Mouse (Mus musculus) c-Kit-positive CD71-positive TER-119-negative erythroid progenitor cells, embryonic 14.5 days (primary cell): ENCODE measurements around the gene Bri3.
"Not testable (repeated sequence)": the region's sequence is repeated elsewhere in the genome, so short reads cannot be mapped to it uniquely, and the experiment has no call there.

Experiments
- DNase-seq: peaks from one replicate; pipeline ENCODE4 v3.0.0-alpha.2; 2013; ENCODE audit warnings: low read depth

The Bri3 gene

DNA sequence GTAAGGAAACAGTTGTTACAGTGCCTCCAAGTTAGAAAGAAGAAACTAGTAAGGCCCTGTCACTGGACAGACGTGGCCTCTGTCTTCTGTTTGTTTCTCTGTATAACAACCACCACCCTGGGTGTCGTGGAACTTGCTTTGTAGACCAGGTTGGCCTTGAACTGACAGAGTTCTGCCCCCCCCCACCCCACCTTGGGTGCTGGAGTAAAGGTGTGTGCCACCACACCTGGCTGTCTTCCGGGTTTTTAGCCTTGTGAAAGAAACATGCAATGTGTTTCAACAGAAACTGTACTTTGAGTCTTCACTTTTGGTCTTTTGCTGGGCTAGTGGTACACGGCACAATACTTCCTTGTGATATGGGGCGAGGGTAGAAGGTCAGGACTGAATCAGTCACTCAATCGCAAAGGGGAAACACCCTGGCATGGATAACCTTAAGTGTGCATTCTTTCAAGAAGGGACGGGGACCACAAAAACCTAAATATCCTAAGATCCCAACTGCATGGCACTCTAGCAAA is 51.9 kb downstream of the Bri3 start:
- no peak for DNase-seq

- DNase-seq, result no peak
Measured at GRCm38 (mm10) chr5:144303071-144303470, 58.8 kb downstream of the Bri3 start.

DNA sequence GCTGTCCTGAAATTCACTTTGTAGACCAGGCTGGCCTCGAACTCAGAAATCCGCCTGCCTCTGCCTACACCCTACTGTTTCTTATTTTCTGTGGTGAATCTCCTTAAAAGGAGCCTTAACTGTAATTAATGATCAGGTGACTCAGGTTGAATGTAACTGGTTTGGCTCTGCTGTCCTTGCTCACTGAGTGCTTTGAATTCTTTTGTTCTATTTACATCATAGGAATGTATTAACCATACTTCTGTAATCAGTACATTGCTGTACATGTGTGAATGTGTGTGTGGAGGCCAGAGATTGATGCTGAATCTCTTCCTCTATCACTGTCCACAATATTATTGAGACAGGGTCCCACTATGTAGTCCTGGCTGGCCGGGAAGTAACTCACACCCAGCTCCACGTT is 64.7 kb downstream of the Bri3 start:
- no peak for DNase-seq

- DNase-seq, result no peak
Measured at GRCm38 (mm10) chr5:144312183-144312582, 67.9 kb downstream of the Bri3 start.

DNA sequence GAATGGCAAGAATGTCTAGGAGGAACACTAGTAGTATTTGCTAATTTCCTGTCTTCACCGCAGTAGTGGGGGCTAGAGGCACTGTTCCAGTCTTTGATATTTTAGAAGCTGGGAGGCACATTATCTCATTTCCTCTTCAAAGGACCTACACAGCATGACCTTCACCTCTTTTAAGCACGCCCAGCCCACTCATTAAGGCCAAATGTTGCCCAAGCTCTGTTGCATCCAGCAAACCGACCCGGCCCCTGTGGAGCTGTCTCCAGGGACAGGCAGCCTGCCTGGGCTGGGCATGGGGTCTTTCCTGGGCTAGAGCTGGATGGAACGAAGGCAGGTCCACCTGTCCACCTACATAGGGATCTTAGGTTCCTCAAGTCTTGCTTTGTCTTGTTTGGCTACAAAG is 69.1 kb downstream of the Bri3 start:
- no peak for DNase-seq

GRCm38 (mm10) chr5:144314731-144315494 is 70.7 kb downstream of the Bri3 start:
- no peak for DNase-seq

- DNase-seq, result no peak
Measured at GRCm38 (mm10) chr5:144316442-144316841, 72.2 kb downstream of the Bri3 start.

DNA sequence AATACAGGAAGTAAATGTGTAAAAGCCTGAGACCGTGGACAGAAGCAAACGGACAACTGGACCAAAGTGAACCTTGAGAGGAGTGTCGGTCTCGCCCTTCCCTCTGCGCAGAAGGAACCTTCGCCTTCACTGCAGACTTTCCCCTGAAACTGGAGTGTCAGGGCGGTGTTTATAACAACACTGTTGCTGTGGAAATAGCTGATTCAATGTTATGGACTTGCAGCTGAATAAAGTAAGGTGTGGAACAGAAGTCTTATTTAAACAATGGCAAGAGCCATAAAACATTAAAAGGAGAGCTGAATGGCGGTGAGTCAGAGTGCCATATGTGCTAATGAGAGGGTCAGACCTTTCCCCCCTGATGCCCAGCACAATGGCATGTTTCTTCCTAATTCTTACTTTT is 73.2 kb downstream of the Bri3 start:
- no peak for DNase-seq

GRCm38 (mm10) chr5:144318286-144318685 is 74.0 kb downstream of the Bri3 start:
- DNase-seq, result no peak

GRCm38 (mm10) chr5:144321681-144322080 is 77.4 kb downstream of the Bri3 start:
- no peak for DNase-seq

DNA sequence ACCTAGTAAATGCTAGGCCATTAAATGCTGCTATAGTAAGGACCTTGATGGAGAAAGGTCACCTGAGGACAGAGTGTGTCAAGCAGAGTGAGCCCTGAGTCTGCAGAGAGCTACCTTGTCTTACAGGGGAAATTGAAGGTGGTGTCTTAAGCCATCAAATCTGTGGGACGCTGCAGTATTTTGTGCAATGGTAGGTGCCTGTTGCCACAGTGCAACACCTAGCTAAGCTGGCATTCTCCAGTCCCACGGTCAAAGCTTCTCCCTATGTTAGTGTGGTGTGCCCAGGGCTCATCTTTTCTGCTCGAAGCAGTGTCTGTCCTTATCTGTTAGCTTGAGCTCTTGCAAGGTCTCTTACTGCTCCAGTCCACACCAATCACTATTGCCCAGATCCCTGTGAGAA is 78.5 kb downstream of the Bri3 start:
- no peak for DNase-seq

DNA sequence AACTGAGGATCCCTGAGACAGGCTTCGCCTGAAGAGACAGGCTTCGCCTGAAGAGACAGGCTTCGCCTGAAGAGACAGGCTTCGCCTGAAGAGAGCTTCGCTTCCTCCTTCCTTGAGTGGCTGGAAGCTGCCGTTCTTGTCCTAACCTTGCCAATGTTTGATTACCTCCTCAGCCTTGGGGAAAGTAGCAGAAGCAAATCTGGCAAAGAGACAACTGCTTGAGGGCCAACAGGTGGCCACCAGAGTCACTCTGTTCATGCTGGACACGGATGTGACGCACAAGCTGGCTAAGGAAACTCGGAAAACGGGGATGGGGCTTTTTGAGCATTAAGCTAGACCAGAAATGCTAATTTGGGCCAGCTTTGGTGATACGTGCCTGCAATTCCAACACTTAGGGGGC is 89.8 kb downstream of the Bri3 start:
- no peak for DNase-seq

- DNase-seq, result not testable (repeated sequence)
Measured at GRCm38 (mm10) chr5:144335357-144335756, 91.1 kb downstream of the Bri3 start.

DNA sequence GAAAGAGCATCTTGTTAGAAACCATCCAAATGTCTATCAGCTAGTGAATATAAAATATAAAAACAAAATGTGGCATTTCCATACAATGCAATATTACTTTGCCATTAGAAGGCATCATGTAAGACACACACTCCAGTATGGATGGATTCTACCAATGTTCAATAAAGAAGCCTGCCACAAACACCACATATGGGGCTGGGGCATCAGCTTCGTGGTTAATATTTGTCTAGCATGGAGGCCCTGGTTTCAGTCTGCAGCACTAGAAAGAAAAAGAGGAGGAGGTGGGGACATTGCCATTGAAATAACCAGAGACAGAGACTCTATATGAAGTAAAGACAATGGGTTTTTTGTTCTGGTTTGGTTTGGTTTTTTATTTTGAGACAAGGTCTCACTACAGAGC is 94.5 kb downstream of the Bri3 start:
- no peak for DNase-seq

- no peak for DNase-seq
Measured at GRCm38 (mm10) chr5:144341085-144341484, 96.8 kb downstream of the Bri3 start.

DNA sequence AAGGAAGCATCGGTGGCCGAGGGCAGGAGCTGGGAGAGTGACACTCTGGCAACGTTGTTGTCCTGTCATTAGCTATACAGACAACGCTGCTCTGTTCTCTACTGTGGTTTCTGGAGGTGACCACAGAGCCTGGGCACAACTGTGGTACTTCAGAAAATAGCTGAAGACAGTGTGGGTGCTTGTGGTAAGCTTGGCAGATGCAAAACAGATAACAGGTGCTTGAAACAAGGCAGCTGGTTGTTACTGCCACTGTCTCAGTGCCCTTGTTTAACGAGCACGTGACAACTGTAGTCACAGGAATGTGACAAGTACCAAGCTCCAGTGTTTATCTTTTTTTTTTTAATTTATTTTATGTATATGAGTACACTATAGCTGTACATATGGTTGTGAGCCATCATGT is 100.4 kb downstream of the Bri3 start:
- no peak for DNase-seq

- no peak for DNase-seq
Measured at GRCm38 (mm10) chr5:144351185-144351584, 106.9 kb downstream of the Bri3 start.

DNA sequence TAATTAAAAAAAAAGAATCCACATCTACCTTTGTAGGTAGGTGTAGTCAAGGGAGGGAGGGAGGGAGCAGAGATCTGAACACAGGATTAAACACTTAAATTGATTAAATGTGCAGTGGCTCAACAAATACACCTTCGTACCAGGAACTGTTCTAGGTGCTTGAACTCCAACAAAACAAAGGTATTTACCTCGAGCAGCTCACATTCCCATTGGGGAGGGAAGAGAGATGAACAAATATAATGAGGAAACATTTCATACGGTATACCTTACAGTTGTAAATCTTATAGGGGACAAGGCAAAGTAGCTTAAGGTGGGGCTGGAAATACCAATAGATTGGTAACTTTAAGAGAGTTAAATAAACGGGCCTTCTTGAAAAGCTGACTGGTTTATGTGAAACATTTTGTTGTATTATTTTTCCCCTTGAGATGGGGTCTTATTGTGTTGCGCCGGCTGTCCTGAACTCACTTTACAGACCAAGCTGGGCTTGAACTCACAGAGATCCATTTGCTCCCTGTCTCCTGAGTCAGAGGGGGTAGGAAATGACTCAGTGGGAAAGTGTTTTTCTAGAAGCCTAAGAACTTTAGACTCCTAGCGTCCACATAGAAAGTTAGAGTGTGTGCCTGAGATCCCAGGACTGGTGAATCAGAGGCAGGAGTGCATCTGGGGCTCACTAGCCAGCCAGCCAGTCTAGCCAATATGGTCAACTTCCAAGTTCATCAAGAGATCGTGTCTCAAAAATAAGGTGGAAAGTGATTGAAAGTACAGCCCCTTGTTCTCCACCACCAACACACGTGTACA is 108.2 kb downstream of the Bri3 start:
- no peak for DNase-seq

DNA sequence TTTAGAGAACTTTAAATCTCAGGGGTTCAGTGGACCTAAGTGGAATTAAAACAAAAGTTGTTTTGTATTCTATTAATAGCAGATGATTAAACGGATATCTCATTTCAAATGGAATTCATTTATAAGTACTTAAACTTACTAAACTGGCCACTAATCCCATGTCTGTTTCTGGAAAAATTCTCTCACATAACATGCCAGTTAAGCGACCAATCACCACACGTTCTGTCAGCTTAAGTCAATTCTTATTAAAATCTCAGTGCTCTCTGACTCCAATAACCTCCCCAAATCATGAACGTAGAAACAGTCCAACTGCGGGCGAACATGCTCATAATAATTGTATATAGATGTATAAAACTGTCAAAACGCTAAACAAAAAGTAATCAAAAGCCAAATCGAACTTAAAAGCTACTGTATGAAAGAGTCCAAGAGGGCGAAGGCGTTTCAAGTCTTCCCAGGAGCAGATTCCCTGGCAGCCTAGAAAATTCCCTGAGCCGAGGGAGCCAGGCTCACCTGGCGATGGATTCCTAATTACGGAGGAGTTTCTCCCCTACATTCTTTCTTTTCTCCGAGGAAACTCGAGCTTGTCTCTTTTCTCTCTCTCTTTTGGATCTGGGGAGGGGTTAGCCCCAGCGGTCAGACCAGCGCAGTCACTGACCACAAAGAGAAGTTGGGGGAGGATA is 112.7 kb downstream of the Bri3 start:
- no peak for DNase-seq

GRCm38 (mm10) chr5:144357551-144357880 is 113.3 kb downstream of the Bri3 start:
- no peak for DNase-seq

DNA sequence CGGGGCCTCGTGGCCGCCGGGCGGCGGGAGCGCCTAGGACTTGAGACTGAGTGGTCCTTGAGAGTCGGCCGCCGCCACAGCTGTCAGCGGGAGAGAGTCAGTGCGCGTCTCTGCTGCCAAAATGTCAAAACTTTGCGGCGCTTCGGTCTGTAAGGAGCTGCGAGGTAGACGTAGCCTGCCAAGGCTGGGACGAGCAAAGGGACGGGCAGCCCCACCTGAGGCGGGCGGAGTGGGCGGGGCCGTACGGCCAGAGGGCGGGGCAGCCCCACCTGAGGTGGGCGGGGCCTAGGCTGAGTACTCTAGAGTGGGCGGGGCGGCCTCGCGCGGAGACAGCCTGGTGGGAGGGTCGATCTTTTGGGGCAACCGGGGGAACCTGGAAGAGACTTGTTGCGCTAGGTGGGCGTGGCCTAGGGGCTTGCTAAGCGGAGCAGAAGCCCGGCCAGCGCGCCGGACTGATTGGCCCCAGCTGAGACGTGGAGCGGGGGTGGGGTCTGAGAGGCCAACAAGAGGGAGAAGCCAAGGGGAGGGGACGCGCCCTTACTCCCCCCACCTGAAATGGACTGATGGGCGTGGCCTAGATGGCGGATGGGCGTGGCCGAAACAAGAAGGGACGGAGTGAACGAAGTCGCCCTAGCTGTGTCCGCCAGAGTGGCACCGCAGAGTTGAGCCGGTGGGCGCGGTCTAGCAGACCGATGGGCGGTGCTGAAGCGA is 113.8 kb downstream of the Bri3 start, which contains the start of gene Baiap2l1:
Gene Baiap2l1 (minus strand): TSS at position 232 of the 711 bp plus-strand sequence.
- peak; percentile 47 for DNase-seq

GRCm38 (mm10) chr5:144358592-144358917 is 114.3 kb downstream of the Bri3 start:
- DNase-seq, result no peak
